Mouse (Mus musculus) left cerebral cortex, postnatal 36 days (tissue): ENCODE data around the gene Olfr91. TPM values are rescaled to one million over a fixed set of nuclear protein-coding genes. Genes with fewer than 3 reads are reported as not detected.
A peak's percentile ranks its signal among the peaks of the same experiment; 100 is the strongest.

Experiments
- DNase-seq, 2 experiments: peaks; one replicate each; pipeline ENCODE4 v3.0.0; 2021 to 2022; ENCODE audit warnings: low spot score in 2 of 2, mixed read lengths in 1 of 2
- intact Hi-C: fragments of 180-260 bp; cut with DNase I; formaldehyde crosslinking; loops from one replicate; pipeline ENCODE4 v1.15.1; 2025
- total RNA-seq, 2 experiments: library from RNA; stranded (reverse); gene quantifications; 2 replicates each; pipeline ENCODE4 v1.2.3; 2021

The Olfr91 gene
- total RNA-seq, 2 experiments from 2014 or later, result not detected

DNA sequence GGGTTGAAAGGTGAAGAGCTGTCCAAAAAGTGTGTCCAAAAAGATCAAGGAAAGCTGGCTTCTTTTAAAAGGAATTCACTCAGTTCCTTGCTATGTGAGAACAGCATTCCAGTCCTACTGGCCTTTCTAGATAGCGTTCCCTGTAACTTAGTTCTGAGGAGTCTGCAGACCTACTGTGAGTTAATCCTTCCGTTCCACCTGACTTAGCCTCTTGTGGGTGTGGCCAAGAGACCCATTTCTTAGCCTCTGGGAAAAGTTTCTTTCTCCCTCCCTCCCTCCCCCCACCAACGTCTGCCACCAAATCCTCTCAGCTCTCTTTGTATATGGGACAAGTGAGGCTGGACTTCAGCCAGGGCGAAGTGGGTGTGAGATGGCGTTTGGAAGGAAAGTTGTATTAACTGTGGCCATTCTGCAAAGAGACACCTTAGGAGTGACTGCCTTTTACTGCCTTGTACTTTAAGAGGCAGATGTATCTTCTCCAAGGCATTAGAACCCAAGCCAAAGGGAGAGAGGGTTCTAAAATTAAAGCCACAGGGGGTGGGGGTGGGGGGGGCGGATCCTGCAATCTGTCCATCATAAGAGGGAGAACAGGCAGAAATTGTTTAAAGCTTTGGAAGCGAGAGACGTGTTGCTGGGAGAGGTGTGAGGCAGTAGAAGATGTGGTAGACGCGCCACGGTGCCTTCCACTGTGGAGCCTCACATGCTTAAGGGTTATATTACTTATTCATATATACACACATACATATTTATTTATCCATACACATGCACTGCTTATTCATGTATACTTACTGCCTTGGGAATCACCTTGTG, 34.2 kb downstream of the Olfr91 start:
- intact Hi-C loops, result no loop called here
- DNase-seq, result no peak

DNA sequence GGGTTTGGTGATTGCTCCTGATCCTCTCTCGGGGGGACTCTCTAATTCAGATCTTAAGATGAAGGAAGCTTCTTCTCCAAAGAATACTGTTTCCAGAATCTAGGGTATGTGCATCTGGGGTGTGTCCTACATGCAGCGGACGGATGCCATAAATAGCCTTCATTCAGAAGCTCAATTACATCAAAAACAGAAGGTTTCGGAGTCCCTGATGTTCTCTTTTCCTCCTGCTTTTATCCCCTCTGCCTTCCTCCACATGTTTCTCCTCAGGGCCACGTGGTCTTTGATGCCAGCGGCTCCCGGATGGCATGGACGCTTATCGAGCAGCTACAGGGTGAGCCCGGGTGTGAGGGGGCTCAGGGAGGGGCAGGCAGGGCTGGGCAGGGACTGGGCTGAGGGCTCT, 35.0 kb downstream of the Olfr91 start:
- intact Hi-C loops, result no loop called here
- DNase-seq, result no peak

DNA sequence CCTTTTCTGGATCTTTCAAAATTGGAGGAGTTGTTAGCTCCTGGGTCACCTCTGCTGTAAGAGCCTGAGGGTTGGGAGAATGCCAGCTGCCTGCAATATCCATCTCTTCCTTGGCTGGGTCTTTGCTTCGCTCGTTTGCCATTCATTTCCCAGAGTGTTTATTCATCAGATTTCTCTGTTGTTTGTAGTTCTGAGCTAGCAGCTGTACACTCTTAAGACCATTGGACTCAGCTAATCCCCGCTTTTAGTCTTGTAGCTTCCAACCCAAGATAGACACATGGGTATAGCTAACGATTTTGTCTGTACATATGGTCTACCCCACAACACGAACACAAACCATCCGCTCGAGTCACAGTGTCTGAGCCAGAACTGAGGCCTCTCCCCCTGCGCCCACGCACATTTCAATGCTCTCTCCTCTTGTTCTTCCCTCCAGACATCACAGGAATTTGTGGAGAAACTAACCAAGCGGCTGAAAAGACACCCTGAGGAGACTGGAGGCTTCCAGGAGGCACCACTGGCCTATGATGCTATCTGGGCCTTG, 35.9 kb downstream of the Olfr91 start:
- peak; percentile 63 to 66 for DNase-seq
- intact Hi-C loops, result no loop called here

DNA sequence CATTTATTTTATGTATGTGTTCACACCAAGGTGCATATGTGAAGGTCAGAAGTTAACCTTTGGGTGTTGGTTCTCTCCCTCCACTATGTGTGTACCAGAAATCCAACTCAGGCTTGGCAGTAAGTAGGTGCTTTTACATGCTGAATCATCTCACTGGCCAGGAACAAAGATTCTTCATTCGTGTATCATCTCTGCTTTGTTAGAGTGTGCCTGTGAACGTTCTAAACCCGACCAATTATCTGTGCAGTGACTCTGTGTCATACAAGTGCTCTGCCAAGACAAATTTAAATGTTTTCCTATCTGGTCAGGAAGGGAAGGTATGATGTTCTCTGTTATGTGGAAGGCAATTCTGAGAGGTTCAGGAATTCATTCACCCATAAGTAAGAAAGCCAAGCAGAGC, 36.6 kb downstream of the Olfr91 start:
- DNase-seq, result no peak
- intact Hi-C loops, result no loop called here

DNA sequence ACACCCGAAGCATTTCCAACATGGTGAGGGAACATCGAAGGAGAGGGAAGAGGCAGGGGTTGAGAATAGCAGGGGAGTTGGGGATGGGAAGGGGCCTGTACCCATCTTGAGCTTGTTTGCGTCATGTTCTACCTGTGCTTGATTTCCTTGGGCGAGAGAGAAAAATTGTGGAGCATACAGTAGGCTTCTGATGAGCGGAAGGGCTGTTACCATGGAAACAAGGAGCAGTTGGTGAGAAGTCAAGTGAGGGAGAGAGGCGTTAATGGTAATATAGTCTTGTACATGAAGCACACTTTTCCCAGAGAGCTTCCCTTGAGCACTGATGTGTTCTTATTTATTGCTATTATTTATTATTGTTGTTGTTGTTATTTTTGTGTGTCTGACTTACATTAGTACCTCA, 41.1 kb downstream of the Olfr91 start:
- intact Hi-C loops, result no loop called here

DNA sequence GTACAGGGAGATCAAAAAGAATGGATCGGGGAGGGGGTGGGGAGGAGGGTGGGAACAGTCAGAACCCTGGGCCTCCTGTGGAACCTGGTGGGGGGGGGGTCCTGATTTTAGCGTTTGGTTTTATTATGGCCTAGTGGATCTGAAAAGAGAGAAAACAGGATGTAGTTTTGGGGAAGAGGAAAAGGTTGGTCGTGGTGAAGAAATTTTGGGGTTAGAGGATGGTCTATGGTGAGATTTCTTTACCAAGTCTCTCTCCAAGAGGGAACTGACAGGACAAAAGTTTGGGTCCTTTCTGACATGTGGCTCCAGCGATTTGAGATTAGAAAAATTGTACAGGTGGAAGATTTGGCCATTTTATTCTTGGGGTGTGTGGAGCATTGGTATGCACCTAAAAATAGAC, 46.3 kb downstream of the Olfr91 start:
- DNase-seq, result no peak
- intact Hi-C loops, result loop anchor here (2.0 kb wide), 1 partner anchor 21 kb away; no protein-coding TSS in a partner anchor

More for the DNA sequence above, 41.1 kb downstream of the Olfr91 start:
- DNase-seq, result no peak

DNA sequence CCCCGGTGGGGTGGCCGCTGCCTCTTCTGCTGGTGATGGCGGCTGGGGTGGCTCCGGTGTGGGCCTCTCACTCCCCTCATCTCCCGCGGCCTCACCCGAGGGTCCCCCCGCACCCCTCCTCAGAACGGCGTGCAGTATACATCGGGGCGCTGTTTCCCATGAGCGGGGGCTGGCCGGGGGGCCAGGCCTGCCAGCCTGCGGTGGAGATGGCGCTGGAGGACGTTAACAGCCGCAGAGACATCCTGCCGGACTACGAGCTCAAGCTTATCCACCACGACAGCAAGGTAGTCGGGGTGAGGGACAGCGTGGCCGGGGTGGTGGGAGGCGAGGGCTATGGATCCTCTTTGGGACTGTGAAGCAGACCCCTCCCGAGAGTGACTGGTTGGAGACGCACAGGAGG, 47.2 kb downstream of the Olfr91 start:
- DNase-seq, result peak; percentile 58 to 65
- intact Hi-C loops, result loop anchor here (2.0 kb wide), 1 partner anchor 22 kb away; no protein-coding TSS in a partner anchor

DNA sequence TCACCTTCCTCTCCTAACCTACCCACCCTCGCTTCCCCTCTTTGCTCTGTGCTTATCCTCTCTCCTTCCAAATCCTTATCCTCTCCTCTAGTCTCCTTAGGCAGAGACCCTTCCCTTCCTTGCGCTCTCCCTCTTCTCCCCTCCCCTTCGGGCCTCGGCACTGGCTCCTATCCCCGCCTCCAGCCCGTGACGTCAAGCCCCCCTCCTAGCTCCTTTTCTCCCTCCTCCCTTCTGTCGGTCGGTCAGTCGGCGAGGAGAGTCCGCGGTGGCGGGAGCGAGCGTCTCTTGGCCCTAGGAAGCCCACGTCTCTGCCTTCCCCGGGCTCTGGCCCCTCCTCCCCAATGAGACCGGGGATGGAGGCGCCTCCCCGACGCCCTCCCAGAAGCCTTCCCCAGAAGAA, 47.7 kb downstream of the Olfr91 start:
- intact Hi-C loops, result loop anchor here (2.0 kb wide), 1 partner anchor 22 kb away; no protein-coding TSS in a partner anchor
- DNase-seq, result peak; percentile 93 to 94

DNA sequence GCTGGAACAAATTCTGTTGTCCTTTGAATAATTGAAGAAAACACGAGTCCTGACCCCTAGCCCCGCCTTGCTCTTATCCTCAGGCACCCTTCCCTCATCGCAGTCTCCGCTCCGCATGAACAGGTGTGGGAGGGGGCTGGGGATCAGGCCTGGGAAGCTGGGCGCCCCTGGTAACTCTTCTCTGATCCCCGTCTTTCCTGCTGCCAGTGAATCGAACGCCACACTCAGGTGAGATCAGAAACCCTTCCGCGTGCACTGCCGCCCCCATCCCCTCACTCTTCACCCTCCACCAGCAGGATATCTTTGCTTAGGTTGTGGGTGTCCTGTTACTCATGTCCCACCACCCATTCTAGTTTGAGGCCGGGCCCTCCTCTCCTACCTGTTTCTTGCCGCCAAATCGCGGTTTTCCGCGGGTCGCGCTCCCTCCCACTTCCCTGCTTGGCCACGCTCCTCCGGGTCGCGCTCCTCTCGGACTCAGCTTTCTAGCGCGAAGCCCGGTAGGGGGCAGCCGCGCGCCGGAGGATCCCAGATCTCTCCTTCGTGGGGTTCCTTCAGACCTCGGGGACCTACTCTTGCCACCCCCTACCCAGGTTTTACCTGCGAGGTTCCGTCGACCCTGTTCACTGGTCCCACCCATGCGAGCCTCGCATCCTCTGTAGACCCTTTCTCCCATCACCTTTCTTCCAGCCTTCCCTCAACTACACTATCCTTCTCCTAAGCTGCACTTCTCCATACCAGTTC, 48.3 kb downstream of the Olfr91 start:
- intact Hi-C loops, result loop anchor here (2.0 to 5.0 kb wide), 3 partner anchors 23 to 132 kb away; no protein-coding TSS in a partner anchor
- peak; percentile 80 to 85 for DNase-seq

DNA sequence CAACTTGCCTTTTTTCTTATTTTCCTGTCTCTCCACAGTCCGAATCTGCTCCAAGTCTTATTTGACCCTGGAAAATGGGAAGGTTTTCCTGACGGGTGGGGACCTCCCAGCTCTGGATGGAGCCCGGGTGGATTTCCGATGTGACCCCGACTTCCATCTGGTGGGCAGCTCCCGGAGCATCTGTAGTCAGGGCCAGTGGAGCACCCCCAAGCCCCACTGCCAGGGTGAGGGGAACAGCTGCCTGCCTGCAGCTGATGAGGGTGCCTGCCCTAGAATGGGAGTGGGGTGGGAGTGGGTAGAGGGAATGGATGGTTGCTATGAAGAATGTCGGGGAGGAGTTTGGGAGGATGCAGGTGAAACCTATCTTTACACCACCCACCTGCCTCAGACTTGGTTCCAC, 49.7 kb downstream of the Olfr91 start:
- intact Hi-C loops, result loop anchor here (5.0 kb wide), 2 partner anchors 51 to 131 kb away; no protein-coding TSS in a partner anchor
- peak in 1 of 2 experiments; percentile 17 for DNase-seq

DNA sequence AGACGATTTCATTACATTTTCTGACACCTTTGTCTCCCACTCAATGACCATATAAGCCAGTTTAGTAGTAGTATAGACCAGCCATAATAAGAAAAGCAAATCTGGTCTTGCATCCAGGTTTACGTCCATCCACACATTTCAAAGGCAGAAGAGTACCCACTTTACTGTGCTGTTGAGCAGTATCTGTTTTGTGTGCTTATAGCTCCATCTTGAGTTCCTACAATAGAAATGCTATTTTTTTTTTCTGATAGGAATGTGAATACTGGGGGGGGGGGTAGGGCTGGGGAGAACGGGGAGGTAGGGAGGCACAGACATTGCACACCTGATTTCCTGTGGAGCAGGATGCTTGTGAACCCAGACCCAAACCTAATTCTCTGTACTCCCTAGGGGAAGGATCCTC, 50.1 kb downstream of the Olfr91 start:
- intact Hi-C loops, result loop anchor here (5.0 kb wide), 2 partner anchors 51 to 131 kb away; no protein-coding TSS in a partner anchor
- no peak for DNase-seq

DNA sequence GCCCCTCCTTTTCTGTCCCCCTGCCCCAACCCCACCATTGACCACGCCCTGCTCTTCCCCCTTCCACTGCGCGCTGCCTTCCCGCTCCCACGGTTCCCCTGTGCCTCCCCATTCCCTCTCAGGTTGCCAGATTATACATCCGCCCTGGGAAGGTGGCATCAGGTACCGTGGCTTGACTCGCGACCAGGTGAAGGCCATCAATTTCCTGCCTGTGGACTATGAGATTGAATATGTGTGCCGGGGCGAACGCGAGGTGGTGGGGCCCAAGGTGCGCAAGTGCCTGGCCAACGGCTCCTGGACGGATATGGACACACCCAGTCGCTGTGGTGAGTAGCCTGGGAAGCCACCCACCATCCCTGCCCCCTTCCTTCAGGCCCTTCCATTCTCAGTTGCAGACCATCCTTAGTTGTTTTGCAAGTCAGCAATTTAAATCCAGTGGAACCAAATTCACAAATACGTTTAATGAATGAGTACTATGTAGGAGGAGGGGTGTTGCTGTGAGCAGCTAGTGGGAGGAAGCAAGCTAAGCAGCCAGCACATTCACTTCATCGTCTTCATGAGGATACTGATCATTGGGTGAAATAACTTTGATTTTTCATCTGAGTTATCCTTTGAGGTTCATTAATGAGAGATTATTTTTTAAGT, 50.6 kb downstream of the Olfr91 start:
- DNase-seq, result peak in 1 of 2 experiments; percentile 17
- intact Hi-C loops, result loop anchor here (5.0 kb wide), 2 partner anchors 50 to 130 kb away; no protein-coding TSS in a partner anchor

DNA sequence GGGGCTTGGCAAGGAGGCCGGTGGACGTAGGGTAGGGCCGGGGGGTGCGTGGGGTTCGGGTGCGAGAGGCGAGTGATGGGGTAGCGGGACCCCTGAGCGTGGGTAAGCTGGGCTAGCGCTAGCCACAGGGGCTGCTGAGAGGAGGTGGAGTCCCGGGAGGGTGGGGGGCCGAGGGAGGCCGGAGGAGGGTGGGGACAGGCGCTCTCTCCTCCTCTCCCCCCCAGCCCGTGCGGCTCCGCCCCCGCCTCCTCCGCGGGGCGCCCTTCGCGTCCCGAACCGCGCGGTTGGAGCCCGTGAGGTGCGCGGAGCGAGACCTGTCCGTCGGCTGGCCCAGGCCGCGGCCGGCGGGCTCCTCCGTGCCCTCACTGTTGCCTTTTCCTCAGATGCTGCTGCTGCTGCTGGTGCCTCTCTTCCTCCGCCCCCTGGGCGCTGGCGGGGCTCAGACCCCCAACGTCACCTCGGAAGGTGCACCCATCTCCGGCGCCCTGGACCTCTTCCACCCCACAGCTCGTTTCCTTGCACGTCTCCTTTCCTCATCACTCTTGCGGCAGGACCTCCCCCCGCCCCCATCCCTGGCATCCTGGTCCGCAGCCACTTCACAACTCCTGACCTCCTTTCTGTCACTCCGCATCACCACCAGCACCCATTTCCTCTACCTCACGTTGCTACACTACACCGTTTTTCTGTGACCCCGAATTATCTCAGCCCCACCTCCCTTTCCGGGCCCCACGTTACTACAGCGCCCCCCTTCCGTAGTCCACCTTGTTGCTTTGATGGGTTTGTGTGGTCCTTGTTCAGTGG, 51.6 kb downstream of the Olfr91 start:
- peak; percentile 58 to 70 for DNase-seq
- intact Hi-C loops, result loop anchor here (5.0 kb wide), 2 partner anchors 49 to 129 kb away; no protein-coding TSS in a partner anchor

DNA sequence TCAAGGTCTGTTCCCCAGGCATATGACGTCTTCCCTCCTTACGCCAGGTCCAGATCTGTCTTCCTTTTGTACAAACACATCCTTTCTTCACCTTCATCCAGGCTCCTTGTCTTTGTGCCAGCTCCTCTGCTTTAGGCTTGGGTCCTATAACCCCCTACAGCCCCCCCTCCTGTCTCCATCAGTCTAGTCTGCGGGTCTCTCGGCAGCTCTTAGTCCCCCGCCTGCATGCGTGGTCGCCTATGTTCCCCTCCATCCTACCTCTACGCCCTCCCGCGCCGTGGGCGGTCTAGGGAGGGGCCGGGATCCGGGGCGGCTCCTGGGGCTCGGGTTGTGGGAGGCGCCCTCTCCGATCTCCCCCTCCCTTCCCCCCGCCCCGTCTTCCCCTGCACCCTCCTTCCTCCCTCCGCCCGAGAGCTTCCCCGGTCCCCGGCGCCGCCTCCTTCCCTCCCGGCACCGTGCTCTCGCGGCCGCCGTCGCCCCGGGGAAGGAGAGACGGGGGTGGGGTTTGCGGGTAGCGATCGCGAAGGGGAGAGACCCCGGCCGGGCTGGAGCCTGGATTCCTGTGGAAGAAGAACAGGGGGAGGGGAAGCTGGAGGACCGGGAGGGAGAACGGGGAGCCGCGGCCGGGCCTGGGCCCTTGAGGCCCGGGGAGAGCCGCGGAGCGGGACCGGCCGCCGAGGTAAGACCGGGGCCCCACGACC, 52.3 kb downstream of the Olfr91 start, which contains the start of gene Gabbr1:
Gene Gabbr1, plus strand, starts transcription at position 356 of the 701 bp plus-strand sequence.
- intact Hi-C loops, result loop anchor here (1.0 to 5.0 kb wide), 4 partner anchors 15 to 128 kb away; partner anchors contain the start of genes Znrd1 and Znrd1as
- DNase-seq, result peak; percentile 83 to 88

DNA sequence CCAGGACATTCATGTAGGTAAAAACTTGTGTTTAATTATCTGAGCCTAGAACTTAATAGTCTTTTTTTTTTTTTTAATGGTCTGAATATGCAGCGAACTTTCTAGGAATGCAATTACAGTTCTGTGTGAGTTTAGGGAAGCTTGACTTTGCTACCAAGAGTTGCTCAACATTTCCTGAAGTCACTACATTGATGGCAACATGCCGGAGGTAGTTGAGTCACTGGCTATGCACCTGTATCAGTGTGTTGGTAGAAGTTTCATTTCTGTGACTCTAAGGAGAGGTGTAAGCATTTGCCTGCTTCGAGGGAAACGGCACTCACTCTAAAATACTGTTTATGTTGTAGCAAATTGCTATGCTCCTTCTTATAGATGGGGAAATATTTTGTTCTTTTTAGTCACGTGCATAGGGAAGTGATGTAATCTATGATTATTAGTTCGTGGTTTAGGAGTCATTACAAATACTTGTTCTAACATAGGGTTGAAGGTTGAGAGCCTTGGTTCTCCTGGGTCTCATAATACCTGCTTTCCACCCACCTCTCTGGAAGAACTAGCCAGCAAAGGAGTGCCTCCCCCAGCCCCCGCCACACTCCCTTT, 53.3 kb downstream of the Olfr91 start:
- intact Hi-C loops, result loop anchor here (1.0 to 5.0 kb wide), 4 partner anchors 14 to 127 kb away; partner anchors contain the start of genes Znrd1 and Znrd1as
- DNase-seq, result no peak
